Mouse (Mus musculus): ENCODE data around the gene Klf15. TPM values are rescaled to one million over a fixed set of nuclear protein-coding genes. Genes with fewer than 3 reads are reported as not detected.

Gene Klf15
- polyA plus RNA-seq, 1 experiment from 2014 or later = 5.3 TPM

DNA sequence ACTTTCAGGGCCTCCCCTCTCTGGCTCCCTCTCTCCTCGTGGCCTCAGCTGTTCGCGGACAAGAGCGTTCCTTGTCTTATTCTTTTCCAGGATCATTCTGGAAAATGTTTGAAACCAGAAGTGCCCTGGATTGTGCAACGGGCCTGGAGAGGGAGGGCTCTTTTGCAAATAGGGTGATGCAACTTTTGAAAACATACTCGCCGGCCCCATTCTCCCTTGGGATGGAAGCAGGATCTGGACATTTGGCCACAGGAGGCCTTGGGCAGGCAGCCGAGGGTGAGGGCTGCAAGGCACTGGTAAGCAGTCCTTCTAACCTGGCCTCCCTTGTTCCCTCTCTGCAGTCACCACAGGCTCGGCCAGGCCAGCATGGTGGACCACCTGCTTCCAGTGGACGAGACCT is 3.7 kb downstream of the Klf15 start:
- H3K4me1 ChIP-seq = peaks cover 12% of the 10 kb centered on the region
- no peaks in the 10 kb centered on the region for H3K36me3 ChIP-seq
- no peak overlapping the region for H3K27ac ChIP-seq (replicated peaks)
- 83% methylated on average over 10 of the region's 10 CpGs for WGBS
- H3K4me3 ChIP-seq = no peak overlapping the region
- no peaks in the 10 kb centered on the region for H3K9me3 ChIP-seq
- no peak for ATAC-seq (ENCODE audit: low FRiP score, low read depth)
- no peak overlapping the region for H3K9ac ChIP-seq (replicated peaks)
- H3K4me2 ChIP-seq (replicated peaks) = no peak overlapping the region
- H3K27me3 ChIP-seq = peaks cover 44% of the 10 kb centered on the region

- H3K36me3 ChIP-seq = no peaks in the 10 kb centered on the region
- no peak overlapping the region for H3K4me2 ChIP-seq (replicated peaks)
- H3K9me3 ChIP-seq = no peaks in the 10 kb centered on the region
- peaks cover 35% of the 10 kb centered on the region for H3K27me3 ChIP-seq
- no peak overlapping the region for H3K9ac ChIP-seq (replicated peaks)
- WGBS = 94% methylated on average over 12 of the region's 12 CpGs
- H3K27ac ChIP-seq (replicated peaks) = no peak overlapping the region
- ATAC-seq (ENCODE audit: low FRiP score, low read depth) = no peak
- no peak overlapping the region for H3K4me3 ChIP-seq
- H3K4me1 ChIP-seq = peaks cover 12% of the 10 kb centered on the region
Measured at GRCm38 (mm10) chr6:90466847-90467410, 4.6 kb downstream of the Klf15 start.

DNA sequence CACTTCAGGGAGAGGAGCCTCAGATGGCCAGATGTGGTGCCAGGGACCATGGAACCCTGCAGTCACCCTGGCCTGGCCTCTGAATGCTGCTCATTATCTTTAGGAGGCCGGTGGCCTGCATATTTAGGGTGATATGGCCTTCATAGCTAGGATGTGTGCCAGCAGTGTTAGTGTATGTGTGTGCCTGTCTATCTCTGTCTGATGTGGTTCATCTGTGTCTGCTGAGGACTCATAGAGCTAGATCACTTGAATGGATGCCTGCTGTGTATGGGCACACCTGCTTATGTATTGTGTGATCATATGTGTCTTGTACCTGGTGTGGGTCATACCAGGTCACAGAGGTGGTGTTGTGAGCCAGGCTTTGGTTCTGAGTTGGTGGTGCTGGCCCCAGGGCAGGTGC is 5.8 kb downstream of the Klf15 start:
- H3K9ac ChIP-seq (replicated peaks) = no peak overlapping the region
- peaks cover 5% of the 10 kb centered on the region for H3K4me1 ChIP-seq
- WGBS = 86% methylated on average over 1 of the region's 1 CpGs
- no peak for ATAC-seq (ENCODE audit: low FRiP score, low read depth)
- no peak overlapping the region for H3K4me2 ChIP-seq (replicated peaks)
- no peak overlapping the region for H3K27ac ChIP-seq (replicated peaks)
- H3K4me3 ChIP-seq = no peak overlapping the region
- peaks cover 22% of the 10 kb centered on the region for H3K27me3 ChIP-seq
- H3K36me3 ChIP-seq = no peaks in the 10 kb centered on the region
- H3K9me3 ChIP-seq = no peaks in the 10 kb centered on the region

DNA sequence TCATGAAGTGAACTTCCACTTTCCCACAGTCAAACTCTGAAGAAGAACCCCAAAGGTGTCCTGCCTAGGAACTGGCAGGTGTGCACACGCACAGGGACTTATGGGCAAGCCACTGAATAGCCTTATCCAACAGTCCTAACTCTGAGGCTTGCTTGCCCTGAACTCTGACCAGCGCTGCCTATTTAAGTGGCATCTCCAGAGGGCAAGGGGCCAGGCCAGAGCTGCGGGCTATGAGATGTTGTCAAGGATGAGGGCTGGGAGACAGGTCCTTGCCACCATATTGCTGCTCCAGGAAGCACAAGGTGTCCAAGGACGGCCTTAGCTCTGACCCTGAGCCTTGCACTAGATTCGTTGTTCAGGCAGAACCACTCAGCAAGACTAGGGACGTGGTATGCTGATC is 6.7 kb downstream of the Klf15 start:
- Histone ChIP-seq H3K9me3 (no peaks in the 10 kb centered on the region), H3K27me3 (peaks cover 14% of the 10 kb centered on the region; the same call in 1 of the 2 replicates), H3K36me3 (no peaks in the 10 kb centered on the region), H3K4me1 (no peaks in the 10 kb centered on the region), H3K27ac (replicated peaks) (no peak overlapping the region), H3K9ac (replicated peaks) (no peak overlapping the region), H3K4me3 (no peak overlapping the region), H3K4me2 (replicated peaks) (no peak overlapping the region)
- ATAC-seq (ENCODE audit: low FRiP score, low read depth) = no peak
- 88% methylated on average over 6 of the region's 6 CpGs for whole genome bisulfite sequencing

DNA sequence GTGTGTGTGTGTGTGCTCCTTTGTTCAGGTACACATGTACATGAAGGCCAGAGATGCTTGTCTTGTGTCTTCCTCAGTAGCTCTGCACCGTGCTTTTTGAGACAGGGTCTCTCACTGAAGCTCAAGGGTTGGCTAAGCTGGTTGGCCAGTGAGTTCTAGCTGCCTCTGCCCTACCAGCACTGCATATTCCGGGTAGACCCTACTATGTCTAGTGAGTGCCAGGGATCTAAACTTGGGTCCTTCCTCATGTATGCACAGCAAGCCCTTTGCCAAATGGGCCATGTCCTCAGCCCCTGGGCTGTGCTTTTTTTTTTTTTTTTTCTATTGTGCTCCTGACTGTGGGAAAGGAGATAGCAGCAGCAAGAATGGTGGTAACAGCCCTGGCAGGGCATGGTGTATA is 7.9 kb downstream of the Klf15 start:
- Histone ChIP-seq H3K4me1 (no peaks in the 10 kb centered on the region), H3K4me3 (no peak overlapping the region), H3K27ac (replicated peaks) (no peak overlapping the region), H3K36me3 (no peaks in the 10 kb centered on the region), H3K9ac (replicated peaks) (no peak overlapping the region), H3K9me3 (no peaks in the 10 kb centered on the region), H3K4me2 (replicated peaks) (no peak overlapping the region), H3K27me3 (peaks cover 2% of the 10 kb centered on the region; the same call in 1 of the 2 replicates)
- 86% methylated on average over 2 of the region's 2 CpGs for WGBS
- ATAC-seq (ENCODE audit: low FRiP score, low read depth) = no peak

GRCm38 (mm10) chr6:90470947-90471541 is 8.7 kb downstream of the Klf15 start:
- Histone ChIP-seq H3K36me3 (no peaks in the 10 kb centered on the region), H3K4me1 (no peaks in the 10 kb centered on the region), H3K9me3 (no peaks in the 10 kb centered on the region), H3K9ac (replicated peaks) (no peak overlapping the region), H3K27ac (replicated peaks) (no peak overlapping the region), H3K27me3 (no peaks in the 10 kb centered on the region), H3K4me3 (no peak overlapping the region), H3K4me2 (replicated peaks) (no peak overlapping the region)
- WGBS = 72% methylated on average over 12 of the region's 12 CpGs
- no peak for ATAC-seq (ENCODE audit: low FRiP score, low read depth)

- Histone ChIP-seq H3K9ac (replicated peaks) (no peak overlapping the region), H3K4me2 (replicated peaks) (no peak overlapping the region), H3K27ac (replicated peaks) (no peak overlapping the region), H3K27me3 (no peaks in the 10 kb centered on the region), H3K4me3 (no peak overlapping the region), H3K9me3 (no peaks in the 10 kb centered on the region), H3K36me3 (no peaks in the 10 kb centered on the region), H3K4me1 (no peaks in the 10 kb centered on the region)
- WGBS = 77% methylated on average over 4 of the region's 4 CpGs
- no peak for ATAC-seq (ENCODE audit: low FRiP score, low read depth)
Measured at GRCm38 (mm10) chr6:90472079-90472478, 9.7 kb downstream of the Klf15 start.

- no peaks in the 10 kb centered on the region for H3K27me3 ChIP-seq
- H3K4me3 ChIP-seq = no peak overlapping the region
- no peak for ATAC-seq (ENCODE audit: low FRiP score, low read depth)
- WGBS = 95% methylated on average over 3 of the region's 3 CpGs
- H3K4me2 ChIP-seq (replicated peaks) = no peak overlapping the region
- H3K4me1 ChIP-seq = no peaks in the 10 kb centered on the region
- no peak overlapping the region for H3K27ac ChIP-seq (replicated peaks)
- no peak overlapping the region for H3K9ac ChIP-seq (replicated peaks)
- no peaks in the 10 kb centered on the region for H3K36me3 ChIP-seq
- no peaks in the 10 kb centered on the region for H3K9me3 ChIP-seq
Measured at GRCm38 (mm10) chr6:90472697-90473096, 10.3 kb downstream of the Klf15 start.

- no peaks in the 10 kb centered on the region for H3K9me3 ChIP-seq
- ATAC-seq (ENCODE audit: low FRiP score, low read depth) = no peak
- H3K4me3 ChIP-seq = no peak overlapping the region
- no peaks in the 10 kb centered on the region for H3K4me1 ChIP-seq
- no peak overlapping the region for H3K27ac ChIP-seq (replicated peaks)
- no peak overlapping the region for H3K4me2 ChIP-seq (replicated peaks)
- H3K36me3 ChIP-seq = no peaks in the 10 kb centered on the region
- no peak overlapping the region for H3K9ac ChIP-seq (replicated peaks)
- 95% methylated on average over 24 of the region's 24 CpGs for WGBS
- 0 out of 2 replicates have a peak, but pooled peaks cover 5% of the 10 kb centered on the region for H3K27me3 ChIP-seq
Measured at GRCm38 (mm10) chr6:90473630-90474360, 11.4 kb downstream of the Klf15 start.

- ATAC-seq (ENCODE audit: low FRiP score, low read depth) = no peak
- H3K4me3 ChIP-seq = no peak overlapping the region
- H3K4me1 ChIP-seq = no peaks in the 10 kb centered on the region
- WGBS = 85% methylated on average over 3 of the region's 3 CpGs
- H3K36me3 ChIP-seq = no peaks in the 10 kb centered on the region
- H3K27me3 ChIP-seq = 0 out of 2 replicates have a peak, but pooled peaks cover 5% of the 10 kb centered on the region
- H3K4me2 ChIP-seq (replicated peaks) = no peak overlapping the region
- H3K9ac ChIP-seq (replicated peaks) = no peak overlapping the region
- H3K27ac ChIP-seq (replicated peaks) = no peak overlapping the region
- no peaks in the 10 kb centered on the region for H3K9me3 ChIP-seq
Measured at GRCm38 (mm10) chr6:90474361-90474750, 12.0 kb downstream of the Klf15 start.

DNA sequence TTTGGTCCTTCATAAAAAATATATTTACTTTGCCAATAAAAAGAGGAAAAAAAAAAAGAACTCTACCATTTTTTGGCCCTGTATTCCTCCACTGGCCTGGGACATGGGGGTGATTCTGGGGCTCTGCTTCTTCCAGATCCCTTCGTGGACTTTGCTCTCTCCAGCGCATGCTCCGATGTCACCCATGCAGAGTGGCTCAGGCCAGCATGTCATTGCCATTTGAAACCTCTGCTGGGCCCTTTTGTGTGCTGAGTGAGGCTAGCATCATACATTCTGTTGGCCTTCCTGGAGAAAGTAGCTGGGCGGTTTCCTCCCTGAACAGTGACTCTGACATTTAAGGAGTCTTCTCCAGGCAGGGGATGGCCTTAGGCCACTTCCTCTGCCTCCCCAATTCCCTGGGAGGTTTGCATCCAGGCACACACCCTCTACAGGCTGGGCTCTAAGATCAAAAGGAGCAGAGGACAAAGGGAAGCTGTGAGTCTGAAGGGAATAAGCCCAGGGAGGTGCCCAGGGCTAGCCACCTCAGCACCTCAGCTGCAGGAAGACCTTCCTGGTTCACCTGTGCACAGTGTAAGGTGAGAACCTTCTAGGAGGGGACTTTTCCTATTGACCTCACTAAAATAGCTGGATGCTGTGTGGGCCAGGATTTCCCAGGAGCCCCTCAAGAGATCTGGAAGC is 12.9 kb downstream of the Klf15 start:
- 74% methylated on average over 4 of the region's 4 CpGs for WGBS
- H3K9ac ChIP-seq (replicated peaks) = no peak overlapping the region
- no peaks in the 10 kb centered on the region for H3K9me3 ChIP-seq
- H3K27me3 ChIP-seq = peaks cover 8% of the 10 kb centered on the region; the same call in 1 of the 2 replicates
- no peak for ATAC-seq (ENCODE audit: low FRiP score, low read depth)
- no peak overlapping the region for H3K4me3 ChIP-seq
- no peak overlapping the region for H3K4me2 ChIP-seq (replicated peaks)
- no peaks in the 10 kb centered on the region for H3K4me1 ChIP-seq
- no peak overlapping the region for H3K27ac ChIP-seq (replicated peaks)
- no peaks in the 10 kb centered on the region for H3K36me3 ChIP-seq

- Histone ChIP-seq H3K9me3 (no peaks in the 10 kb centered on the region), H3K4me3 (no peak overlapping the region), H3K36me3 (no peaks in the 10 kb centered on the region), H3K4me1 (no peaks in the 10 kb centered on the region), H3K27ac (replicated peaks) (no peak overlapping the region), H3K4me2 (replicated peaks) (no peak overlapping the region), H3K9ac (replicated peaks) (no peak overlapping the region), H3K27me3 (peaks cover 9% of the 10 kb centered on the region; the same call in 1 of the 2 replicates)
- ATAC-seq (ENCODE audit: low FRiP score, low read depth) = no peak
- WGBS = 69% methylated on average over 3 of the region's 3 CpGs
Measured at GRCm38 (mm10) chr6:90475854-90476212, 13.5 kb downstream of the Klf15 start.
